Mouse (Mus musculus): ENCODE results near the gene Car12.

The Car12 gene

GRCm38 (mm10) chr9:66710626-66711025 lies 2.9 kb upstream of the Car12 start:
- no peak for DNase-seq (ENCODE audit: low spot score)

GRCm38 (mm10) chr9:66714022-66714515 lies 583 bp downstream of the Car12 start:
- no peak for DNase-seq (ENCODE audit: low spot score)

GRCm38 (mm10) chr9:66715361-66715760 lies 1.9 kb downstream of the Car12 start:
- no peak for DNase-seq (ENCODE audit: low spot score)

DNA sequence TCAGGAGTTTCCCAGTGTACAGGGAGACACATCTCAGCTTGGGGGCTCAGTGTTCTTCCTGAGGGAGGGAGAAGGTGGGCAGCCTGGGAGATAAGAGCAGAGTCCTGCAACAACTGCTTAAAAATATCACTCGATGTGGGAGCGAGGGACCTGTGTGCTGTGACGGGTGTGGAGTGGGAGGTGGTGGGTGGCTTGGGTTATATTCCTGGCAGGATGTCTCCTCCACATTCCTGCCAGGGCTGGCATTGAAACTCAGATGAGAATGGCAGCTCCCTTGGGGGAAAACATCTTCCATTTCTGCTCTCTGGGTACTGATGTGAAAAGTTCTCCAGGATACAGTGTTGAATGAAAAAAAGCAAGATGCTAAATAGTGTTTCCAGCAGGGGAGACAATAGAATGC lies 3.0 kb downstream of the Car12 start:
- no peak for DNase-seq (ENCODE audit: low spot score)

DNA sequence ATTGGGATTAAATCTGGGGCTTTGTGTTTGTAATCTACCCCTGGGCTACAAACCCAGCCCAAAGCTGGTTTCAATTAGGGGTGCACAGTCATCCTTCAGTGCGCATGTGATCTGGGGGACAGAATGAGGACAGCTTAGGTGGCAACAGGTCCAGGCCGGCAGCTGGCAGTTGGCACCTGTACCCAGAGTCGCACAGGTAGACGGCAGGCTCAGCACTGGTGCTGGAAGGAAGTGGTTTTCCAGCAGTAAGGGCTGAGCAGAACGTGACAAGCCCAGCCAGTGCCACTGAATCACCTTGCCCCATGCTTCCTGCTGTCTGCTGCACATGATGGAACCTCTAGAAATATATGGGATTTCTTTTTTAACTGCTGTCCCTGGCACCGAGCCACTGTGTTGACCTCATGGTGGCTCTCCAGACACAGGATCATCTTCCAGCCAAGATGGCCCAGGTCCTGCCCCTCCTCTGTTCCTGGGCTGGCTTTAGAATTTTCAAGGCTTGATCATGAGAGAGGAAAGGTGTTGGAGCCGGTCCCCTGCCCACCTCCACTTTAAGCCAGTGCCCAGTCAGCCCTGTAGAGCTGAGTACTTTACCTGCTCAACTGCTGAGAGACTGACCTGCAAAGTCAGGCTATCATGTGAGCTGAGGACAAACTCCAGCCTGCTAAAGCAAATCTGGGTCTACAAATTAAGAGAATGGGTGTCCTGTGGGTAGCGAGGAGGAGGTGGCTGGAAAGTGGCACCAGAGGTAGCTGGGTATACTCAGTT lies 7.4 kb downstream of the Car12 start:
- DNase-seq (ENCODE audit: low spot score) = no peak

DNA sequence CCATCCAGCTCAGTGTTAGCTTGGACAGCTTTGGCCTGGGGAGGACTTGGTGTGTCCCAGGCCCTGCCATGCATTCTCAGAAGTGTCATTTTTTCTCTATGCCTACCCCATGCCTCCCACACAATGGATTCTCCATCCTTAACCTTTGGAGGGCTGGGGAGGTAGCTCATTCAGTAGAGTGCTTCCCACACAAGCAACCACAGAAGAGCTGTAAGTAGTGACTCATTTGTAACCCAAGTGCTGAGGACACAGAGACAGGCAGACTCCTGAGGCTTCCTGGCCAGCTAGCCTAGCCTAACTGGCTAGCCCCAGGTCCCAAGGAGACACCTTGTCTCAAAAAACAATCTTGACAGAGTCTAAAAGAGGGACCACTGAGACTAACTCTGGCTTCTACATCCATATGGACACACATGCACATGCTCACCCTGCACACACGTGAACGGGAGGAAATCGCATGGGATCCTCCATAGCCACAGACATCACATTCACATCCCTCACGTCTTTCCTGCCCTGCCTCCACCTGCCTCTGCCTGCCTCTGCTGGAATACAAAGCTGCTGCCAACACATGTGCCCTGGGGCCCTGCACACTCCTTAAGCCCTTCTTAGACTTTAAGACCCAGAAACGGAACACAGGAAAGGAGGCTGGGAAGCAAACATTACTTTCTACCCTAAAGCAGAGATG lies 8.8 kb downstream of the Car12 start:
- no peak for DNase-seq (ENCODE audit: low spot score)

DNA sequence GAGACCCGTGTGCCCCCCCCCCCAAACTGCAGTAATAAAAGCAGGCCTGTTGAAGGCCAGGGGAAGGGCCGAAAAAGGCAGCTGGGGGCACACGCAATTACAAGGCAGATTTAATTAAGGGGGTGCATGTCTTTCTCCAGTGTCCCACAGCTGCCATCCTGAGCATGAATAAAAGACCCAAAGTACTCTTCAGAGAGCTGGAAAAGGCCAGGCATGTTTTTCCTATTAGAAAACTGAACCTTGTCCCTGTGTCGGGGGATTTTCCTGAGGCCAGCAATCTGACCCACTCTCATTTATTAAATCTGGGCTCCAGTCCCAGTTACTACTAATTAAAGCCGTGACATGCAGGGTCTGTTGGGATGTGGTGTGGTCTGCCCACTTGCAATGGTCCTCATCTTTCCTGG lies 9.4 kb downstream of the Car12 start:
- no peak for DNase-seq (ENCODE audit: low spot score)

DNA sequence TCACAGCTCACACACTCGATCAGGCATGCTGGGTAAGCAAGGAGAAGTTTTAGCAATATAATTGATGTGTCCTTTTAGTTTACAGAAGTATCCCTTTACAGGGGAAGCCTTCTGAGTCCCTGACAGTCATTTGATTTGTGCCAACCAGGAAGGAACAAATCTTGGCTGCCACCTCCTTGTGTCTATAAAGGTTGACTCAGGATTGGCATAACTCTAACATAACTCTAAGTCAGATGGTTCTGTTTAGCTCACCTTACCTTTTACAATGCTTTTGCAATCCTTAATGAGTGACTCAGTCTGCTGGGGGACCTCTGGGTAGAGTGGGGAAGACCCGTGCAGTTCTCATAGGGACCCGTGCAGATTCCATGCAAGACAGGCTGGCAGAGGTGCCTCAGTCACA lies 12.1 kb downstream of the Car12 start:
- no peak for DNase-seq (ENCODE audit: low spot score)

GRCm38 (mm10) chr9:66727333-66727732 lies 13.8 kb downstream of the Car12 start:
- DNase-seq (ENCODE audit: low spot score) = no peak

DNA sequence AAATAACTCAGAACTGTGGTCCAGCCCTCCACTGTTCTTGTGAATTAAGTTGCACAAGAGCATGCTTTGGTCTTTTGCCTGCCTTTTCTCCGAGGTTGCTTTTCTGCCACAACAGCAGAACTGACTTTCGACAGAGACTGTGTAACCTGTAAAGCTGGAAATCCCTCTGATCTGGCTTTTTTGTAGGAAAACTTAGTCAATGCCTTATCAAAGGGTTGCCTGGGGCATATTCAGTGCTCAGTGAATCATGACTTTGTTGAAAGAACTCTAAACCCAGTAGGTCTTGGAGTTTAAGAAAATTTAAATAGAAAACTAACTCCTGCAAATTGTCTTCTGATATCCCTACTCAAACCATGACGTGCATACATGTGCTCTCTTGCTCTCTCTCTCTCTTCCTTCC lies 17.1 kb downstream of the Car12 start:
- DNase-seq (ENCODE audit: low spot score) = no peak

- no peak for DNase-seq (ENCODE audit: low spot score)
These were observed 17.8 kb downstream of the Car12 start for GRCm38 (mm10) chr9:66731284-66731683.

- DNase-seq (ENCODE audit: low spot score) = no peak
These were observed 19.6 kb downstream of the Car12 start for GRCm38 (mm10) chr9:66732791-66733691.

DNA sequence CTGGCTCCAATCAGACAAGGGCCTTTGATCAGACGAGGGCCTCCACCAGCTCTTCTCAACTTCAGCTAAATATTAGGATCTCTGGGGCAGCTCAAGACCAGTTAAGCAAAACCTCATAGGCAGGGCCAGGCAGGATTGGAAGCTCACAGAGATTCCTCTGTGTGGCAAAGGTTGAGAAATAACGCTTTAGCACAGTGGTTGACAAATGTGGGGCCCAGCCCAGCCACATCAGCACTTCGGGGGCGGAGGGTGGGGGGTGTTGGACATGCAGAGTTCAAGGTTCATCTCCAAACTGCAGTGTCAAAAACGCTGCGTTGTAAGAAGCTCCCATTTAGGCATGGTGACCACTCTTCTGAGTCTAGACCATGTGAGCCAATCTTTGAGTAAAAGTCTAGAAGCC lies 21.1 kb downstream of the Car12 start:
- no peak for DNase-seq (ENCODE audit: low spot score)

DNA sequence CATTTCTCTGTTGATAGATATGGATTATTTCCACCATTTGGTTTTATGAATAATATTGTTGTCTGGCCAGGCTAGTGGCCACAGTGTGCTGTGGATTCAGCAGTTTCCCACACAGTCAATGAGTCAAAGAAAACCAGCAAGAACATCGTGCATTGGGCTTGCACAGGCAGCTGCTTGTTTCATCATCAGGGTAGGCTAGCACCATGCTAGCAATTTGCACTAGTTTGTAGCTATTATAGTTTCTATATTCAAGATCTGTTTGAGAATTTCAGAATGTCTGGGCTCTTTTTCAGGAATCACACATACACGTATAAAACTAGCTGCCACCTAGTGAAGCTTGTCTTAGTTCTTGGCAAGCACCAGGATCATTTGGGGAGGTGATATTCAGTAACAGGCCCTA lies 21.6 kb downstream of the Car12 start:
- DNase-seq (ENCODE audit: low spot score) = no peak

- no peak for DNase-seq (ENCODE audit: low spot score)
These were observed 22.5 kb downstream of the Car12 start for GRCm38 (mm10) chr9:66736016-66736415.

DNA sequence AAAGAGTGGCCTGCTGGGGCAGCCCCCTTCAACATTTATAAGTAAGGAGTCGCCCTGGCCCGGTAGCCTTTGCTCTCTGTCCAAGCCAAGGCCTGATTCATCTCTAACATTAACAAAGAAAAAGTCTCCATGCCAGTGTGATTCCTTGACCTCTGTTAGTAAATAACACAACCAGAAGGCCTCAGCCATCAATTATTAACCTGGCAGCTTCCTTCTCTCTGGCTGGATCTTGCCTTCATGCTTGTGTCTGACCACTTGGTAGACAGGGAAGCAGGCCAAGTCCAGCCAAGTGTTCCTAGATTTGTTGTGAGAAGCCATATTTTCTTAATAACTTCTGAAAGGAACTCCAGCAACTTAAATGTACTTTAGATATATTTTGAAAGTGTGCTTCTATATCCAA lies 23.1 kb downstream of the Car12 start:
- DNase-seq (ENCODE audit: low spot score) = no peak

DNA sequence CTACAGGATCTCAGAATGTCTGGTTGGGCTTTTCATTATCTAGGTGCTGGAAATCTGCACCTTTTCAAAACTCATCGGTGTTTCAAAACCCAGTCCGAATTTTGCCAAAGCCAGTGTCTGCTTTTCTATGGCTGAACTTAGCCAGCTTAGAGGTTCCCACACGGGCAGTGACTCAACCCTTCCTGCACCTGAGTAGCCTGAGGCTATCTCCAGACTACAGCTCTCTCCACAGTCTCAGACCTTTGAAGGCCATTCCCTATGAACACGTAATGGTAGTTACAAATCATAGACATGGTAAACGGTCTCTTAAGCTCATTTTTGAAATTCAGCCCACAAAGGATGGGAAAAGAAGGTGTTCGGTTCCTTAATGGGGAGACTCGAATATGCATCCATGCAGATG lies 26.0 kb downstream of the Car12 start:
- DNase-seq (ENCODE audit: low spot score) = no peak

GRCm38 (mm10) chr9:66744531-66744930 lies 31.0 kb downstream of the Car12 start:
- no peak for DNase-seq (ENCODE audit: low spot score)

- DNase-seq (ENCODE audit: low spot score) = no peak
These were observed 34.9 kb downstream of the Car12 start for GRCm38 (mm10) chr9:66748390-66748789.

GRCm38 (mm10) chr9:66752849-66753248 lies 39.4 kb downstream of the Car12 start:
- no peak for DNase-seq (ENCODE audit: low spot score)

- no peak for DNase-seq (ENCODE audit: low spot score)
These were observed 47.5 kb downstream of the Car12 start for GRCm38 (mm10) chr9:66760991-66761390.

- DNase-seq (ENCODE audit: low spot score) = no peak
These were observed 55.2 kb downstream of the Car12 start for GRCm38 (mm10) chr9:66768721-66769120.

DNA sequence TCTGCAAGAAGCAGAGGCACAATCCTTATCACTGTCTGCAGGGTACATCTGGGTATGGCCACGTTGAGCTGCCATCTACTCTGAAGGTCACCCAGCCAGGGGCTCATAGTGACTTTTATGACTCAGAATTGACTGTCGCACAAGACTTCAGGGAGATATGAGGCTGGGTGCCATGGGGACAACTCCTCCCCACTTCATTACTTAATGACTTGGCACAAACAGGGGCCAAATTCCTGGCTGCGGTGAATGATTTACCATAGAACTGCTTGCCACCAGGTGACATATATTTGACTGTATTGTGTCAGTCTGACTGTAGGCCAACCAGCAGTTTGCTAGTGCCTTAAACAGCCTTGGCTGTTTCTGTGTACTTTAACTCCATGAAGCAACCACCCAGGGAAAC lies 55.8 kb downstream of the Car12 start:
- DNase-seq (ENCODE audit: low spot score) = no peak

All from testis, postnatal 14 days (tissue).